ENCODE assay signal across 18 mouse cellular contexts in genomic region chr17:80660234-80660633, GRCm38 (mm10).
DNase-seq lines count a peak whose midpoint lies in the region; ATAC-seq lines count a peak whose summit lies in the region.
"Had no signal": no experiment of that assay in that cellular context is flagged by ENCODE, and none has a peak within 500 bp of the region (broad histone marks: within the 10 kb centered on the region; RNA-seq: fewer than 3 reads in every experiment).

No protein-coding gene starts in this region.

- H3K9ac ChIP-seq in hindbrain, embryonic 14.5 days, result no peak overlapping the region
- no peak overlapping the region for H3K9ac ChIP-seq in hindbrain, embryonic 13.5 days
- H3K9ac ChIP-seq: hindbrain, embryonic 15.5 days had no signal

- 0 out of 2 replicates have a peak overlapping the region, but pooled peaks have one; percentile 38 for H3K27ac ChIP-seq in hindbrain, embryonic 14.5 days
- H3K27ac ChIP-seq in hindbrain, embryonic 13.5 days, result no peak overlapping the region
- H3K27ac ChIP-seq: macrophage had no signal

- ATAC-seq in hindbrain, embryonic 14.5 days (ENCODE audit: low FRiP score), result no peak
- no peak for ATAC-seq in hindbrain, embryonic 13.5 days (ENCODE audit: low FRiP score)

- H3K9me3 ChIP-seq in hindbrain, embryonic 14.5 days (ENCODE audit: control insufficient read depth, low read length), result no peaks in the 10 kb centered on the region
- no peaks in the 10 kb centered on the region for H3K9me3 ChIP-seq in hindbrain, embryonic 13.5 days
- H3K9me3 ChIP-seq: hindbrain, embryonic 15.5 days had no signal

- H3K36me3 ChIP-seq in hindbrain, embryonic 14.5 days (replicated peaks; ENCODE audit: control insufficient read depth, insufficient read depth), result peaks cover 4% of the 10 kb centered on the region; the same call in 1 of the 2 replicates
- peaks cover 9% of the 10 kb centered on the region; the same call in 1 of the 2 replicates for H3K36me3 ChIP-seq in hindbrain, embryonic 13.5 days

- H3K4me3 ChIP-seq in hindbrain, embryonic 14.5 days (replicated peaks; ENCODE audit: low read length), result no peak overlapping the region
- H3K4me3 ChIP-seq in hindbrain, embryonic 13.5 days, result no peak overlapping the region
- H3K4me3 ChIP-seq: hindbrain, embryonic 15.5 days had no signal

- no peak overlapping the region for H3K4me2 ChIP-seq in hindbrain, embryonic 14.5 days (replicated peaks)
- H3K4me2 ChIP-seq in hindbrain, embryonic 13.5 days, result no peak overlapping the region
- H3K4me2 ChIP-seq: hindbrain, embryonic 15.5 days had no signal

- no peak for DNase-seq in hindbrain, embryonic 14.5 days (ENCODE audit: low spot score)
- DNase-seq in retina, embryonic 14.5 days (ENCODE audit: low spot score), result peak; percentile 29
- no peak for DNase-seq in retina, postnatal 1 day
- DNase-seq in cerebellum, adult 9-11 months, result peak; percentile 89
- DNase-seq in adrenal gland, postnatal 4 days (ENCODE audit: low spot score in 2 of 2), result no peak
- DNase-seq in frontal cortex, postnatal 14 days (ENCODE audit: low spot score in 2 of 2), result no peak
- DNase-seq: adrenal gland, adult 2 months; embryo, embryonic 11 days; kidney, adult 11 months; kidney, postnatal 14 days; layer of hippocampus, adult 9-11 months; liver; lung, adult 18-20 months; right cerebral cortex, postnatal 14 days; thymus, postnatal 25 days had no signal

- no peaks in the 10 kb centered on the region for H3K27me3 ChIP-seq in hindbrain, embryonic 14.5 days (ENCODE audit: control insufficient read depth, insufficient read depth, low read length)
- H3K27me3 ChIP-seq in hindbrain, embryonic 13.5 days, result no peaks in the 10 kb centered on the region
- H3K27me3 ChIP-seq: hindbrain, embryonic 15.5 days had no signal

- H3K4me1 ChIP-seq in hindbrain, embryonic 14.5 days (replicated peaks; ENCODE audit: control insufficient read depth, insufficient read depth, low read length), result 0 out of 2 replicates have a peak, but pooled peaks cover 6% of the 10 kb centered on the region
- H3K4me1 ChIP-seq in hindbrain, embryonic 13.5 days (replicated peaks), result peaks cover 31% of the 10 kb centered on the region

- WGBS in hindbrain, embryonic 14.5 days, result 37% methylated on average over 2 of the region's 2 CpGs
- 32% methylated on average over 2 of the region's 2 CpGs for WGBS in hindbrain, embryonic 13.5 days

Comparison
In these comparisons a context has a peak if more than half of its experiments do, and no peak if none do; other contexts are left out.
1. DNase-seq: peak in retina, embryonic 14.5 days (single experiment) and cerebellum, adult 9-11 months (single experiment); none in hindbrain, embryonic 14.5 days (single experiment), retina, postnatal 1 day (single experiment), adrenal gland, postnatal 4 days (0 of 2) and frontal cortex, postnatal 14 days (0 of 2).